Mouse (Mus musculus) erythroblast, embryonic 14.5 days (primary cell): Measurements from ENCODE around the gene Lmod1.

Experiments
- GATA1 ChIP-seq: IDR thresholded peaks from 2 replicates; pipeline ENCODE4 v1.6.1; 2012; ENCODE audit warnings: low read length, inconsistent platforms, mixed read lengths
- TAL1 ChIP-seq: IDR thresholded peaks from 3 replicates; pipeline ENCODE4 v1.6.1; 2012; ENCODE audit warnings: low read length, inconsistent platforms, mixed read lengths

- no peak for TF ChIP-seq TAL1
- TF ChIP-seq GATA1: no peak
Observed at GRCm38 (mm10) chr1:135369415-135369814, 44.8 kb downstream of the Lmod1 start.
